Mouse (Mus musculus) liver, adult 2 months (tissue): ENCODE data around the gene Jagn1.

ENCODE experiments used
- CTCF ChIP-seq: fragments of 200-500 bp; IDR thresholded peaks from 2 replicates; pipeline ENCODE4 v1.5.1; 2011; ENCODE audit warnings: low read depth, low read length, control low read depth
- POLR2A ChIP-seq: fragments of 200-500 bp; IDR thresholded peaks from 2 replicates; pipeline ENCODE4 v1.6.1; 2011; ENCODE audit warnings: low read length, control low read depth; ENCODE audit not compliant: insufficient read depth; ENCODE audit errors: extremely low read depth

GRCm38 (mm10) chr6:113433661-113434060, 8.7 kb upstream of the Jagn1 start:
- no peak for TF ChIP-seq CTCF
- no peak for TF ChIP-seq POLR2A
